Mouse (Mus musculus) c-Kit-positive CD71-negative TER-119-negative erythroid progenitor cells, embryonic 14.5 days (primary cell): Measurements from ENCODE around the gene Rai1.

Experiments used
- DNase-seq: peaks from one replicate; pipeline ENCODE4 v3.0.0-alpha.2; 2013; ENCODE audit warnings: low read depth

Gene Rai1

DNA sequence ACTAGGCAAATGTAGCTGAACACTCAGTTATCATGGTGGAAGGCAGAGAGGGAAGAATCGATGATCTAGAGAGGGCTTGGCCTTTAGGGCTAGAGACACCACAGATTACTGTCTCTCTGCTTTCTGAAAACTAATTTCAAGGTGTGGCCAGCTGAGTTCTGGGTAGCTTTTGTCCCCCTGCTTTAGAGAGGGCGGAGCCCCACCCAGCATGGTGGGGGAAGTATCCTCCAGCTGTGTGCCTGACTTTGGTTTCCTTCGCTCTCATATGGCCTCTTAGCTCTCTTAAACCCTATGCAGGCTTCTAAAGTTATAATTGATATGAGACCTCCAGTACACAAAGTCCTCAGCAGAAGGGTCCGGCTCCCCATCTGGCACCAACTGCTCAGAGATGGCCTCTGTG, 58.5 kb downstream of the Rai1 start:
- DNase-seq: no peak

DNA sequence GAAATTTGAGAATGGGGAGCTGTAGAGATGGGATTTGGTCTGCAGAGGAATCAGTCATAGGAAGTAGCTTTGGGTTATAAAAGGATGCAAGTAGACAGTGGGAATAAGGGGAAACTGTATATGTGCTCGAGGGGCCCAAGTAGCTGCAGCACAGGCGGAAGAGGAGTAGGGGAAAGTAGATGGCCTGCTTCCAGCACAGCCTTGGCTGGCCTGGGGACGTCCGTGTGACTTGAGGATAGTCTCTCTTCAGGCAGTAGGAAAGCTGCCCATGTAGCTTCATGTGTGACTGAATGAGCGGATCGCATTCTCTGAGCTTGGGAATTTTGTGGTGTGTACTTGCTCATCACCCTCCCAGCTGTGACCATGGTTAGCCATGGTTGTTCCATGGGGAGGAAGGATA, 59.6 kb downstream of the Rai1 start:
- DNase-seq: no peak

DNA sequence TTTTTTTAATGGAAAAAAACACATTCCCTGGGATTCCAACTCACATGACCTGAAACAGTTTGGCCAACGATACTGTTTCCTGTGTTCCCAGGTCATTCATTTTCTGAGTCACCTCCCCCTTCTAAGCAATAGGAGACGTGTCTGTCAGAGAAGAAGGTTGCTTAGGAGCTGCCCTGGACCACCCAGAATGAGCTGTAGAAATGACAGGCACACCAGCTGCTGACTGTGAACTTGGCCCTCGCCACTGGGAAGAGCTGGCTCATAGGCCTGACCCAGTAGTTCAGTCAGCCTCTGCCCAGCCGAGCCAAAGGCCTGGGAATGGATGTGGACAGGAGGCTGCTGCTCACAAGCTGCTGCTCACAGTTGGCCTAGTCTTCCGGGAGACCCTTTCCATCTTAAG, 60.3 kb downstream of the Rai1 start:
- DNase-seq: no peak

DNA sequence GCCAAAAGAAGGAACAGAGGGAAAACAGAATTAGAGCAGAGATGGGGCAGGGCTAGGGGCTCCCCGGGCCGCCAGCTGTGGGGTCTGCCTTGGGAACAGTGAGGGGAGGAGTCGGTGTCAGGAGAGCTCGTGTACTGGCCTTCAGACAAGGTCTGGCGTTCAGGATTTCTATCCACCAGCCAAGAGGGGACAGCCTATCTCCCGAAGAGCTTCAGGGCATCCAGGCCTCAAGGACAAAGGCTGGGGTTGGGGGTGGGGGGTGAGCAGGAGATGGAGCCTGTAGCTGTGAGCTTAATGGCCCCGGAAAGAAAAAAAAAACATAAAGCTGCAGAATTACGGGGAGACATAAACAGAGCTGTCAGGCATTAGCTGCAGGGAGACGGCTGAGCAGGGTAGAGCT, 64.0 kb downstream of the Rai1 start:
- DNase-seq: no peak

DNA sequence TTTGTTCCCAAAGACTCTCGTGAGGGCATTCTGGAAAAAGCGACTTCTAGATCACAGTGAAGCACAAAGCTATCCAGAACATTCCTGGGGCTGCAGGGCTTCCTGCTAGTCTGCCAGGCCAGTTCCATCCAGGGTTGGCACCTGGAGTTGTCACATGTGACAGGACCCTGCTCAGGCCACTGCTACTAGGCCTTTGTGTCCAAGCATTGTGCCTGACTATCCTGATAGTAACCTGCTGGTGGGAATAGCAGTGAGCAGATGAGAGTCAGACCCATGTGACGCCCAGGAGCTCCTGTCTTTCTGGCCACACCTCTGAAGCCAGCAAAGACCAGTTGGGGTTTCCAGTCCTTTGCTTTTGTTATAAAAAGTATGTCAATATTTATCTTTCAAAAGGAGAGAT, 67.3 kb downstream of the Rai1 start:
- DNase-seq: no peak

DNA sequence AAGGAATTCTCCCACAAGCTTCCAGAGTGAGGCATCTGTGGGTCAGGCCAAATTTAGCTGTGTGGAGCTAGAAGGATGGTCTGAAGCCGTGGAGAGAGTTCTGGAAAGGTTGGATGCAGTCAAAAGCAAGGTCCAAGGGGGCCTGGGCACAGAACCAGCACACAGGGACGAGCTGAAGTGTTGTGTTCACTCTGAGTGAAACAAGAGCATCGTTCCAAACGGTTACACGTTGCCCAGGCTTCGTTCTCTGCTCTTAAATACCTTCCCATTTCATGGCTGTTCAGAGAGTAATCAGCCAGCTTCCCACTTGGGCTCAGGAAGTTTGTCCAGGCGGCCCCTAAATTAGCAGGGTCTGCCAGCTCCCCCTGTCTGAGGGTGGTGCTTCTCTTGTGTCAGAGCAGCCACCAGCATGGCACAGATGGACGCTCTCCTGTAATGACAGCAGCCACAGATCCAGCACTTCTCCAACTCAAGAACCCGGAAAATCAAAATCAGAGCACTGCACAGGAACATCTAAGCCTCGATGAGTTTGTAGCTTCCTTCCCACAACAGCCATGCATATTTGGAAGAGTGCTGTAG, 68.9 kb downstream of the Rai1 start:
- DNase-seq: no peak

DNA sequence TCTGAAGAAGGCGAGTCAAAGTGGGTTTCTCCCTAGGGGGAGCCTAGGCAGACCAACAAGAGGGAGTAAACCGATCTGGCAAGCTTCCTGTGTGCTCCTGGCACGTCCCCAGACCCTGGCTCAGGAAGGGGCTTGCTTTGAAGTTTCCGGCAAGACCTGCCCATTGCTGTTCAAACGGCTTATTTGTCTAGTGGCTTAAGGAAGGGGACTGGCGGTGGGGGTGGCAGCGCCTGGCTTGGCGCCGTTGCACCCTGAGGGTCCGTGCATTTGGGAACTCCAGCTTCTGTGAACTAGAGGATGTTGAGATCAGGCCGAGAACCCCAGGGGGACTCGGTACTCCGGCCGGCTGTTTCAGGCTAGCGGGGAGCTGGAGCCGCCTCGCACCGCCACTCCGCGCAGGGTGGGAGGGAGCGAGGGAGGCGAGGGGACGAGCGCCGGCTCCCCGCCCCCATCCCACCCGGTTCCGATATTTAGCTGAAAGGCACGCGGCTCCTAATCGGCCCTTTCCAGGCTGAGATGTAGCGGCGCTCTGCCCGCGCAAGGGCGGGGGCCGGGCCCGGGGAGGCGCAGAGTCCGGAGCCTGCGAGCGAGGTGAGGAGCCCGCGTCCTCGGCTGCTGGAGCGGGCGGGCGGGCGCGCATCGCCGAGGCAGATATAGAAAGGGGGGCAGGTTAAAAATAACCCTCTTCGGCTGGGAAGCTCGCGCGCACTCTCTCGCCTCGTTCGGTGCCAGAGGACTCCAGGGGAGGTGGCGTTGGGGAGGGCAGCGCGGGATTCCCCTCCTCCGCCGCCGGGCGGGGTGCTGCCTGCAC, 70.8 kb downstream of the Rai1 start:
- no peak for DNase-seq

DNA sequence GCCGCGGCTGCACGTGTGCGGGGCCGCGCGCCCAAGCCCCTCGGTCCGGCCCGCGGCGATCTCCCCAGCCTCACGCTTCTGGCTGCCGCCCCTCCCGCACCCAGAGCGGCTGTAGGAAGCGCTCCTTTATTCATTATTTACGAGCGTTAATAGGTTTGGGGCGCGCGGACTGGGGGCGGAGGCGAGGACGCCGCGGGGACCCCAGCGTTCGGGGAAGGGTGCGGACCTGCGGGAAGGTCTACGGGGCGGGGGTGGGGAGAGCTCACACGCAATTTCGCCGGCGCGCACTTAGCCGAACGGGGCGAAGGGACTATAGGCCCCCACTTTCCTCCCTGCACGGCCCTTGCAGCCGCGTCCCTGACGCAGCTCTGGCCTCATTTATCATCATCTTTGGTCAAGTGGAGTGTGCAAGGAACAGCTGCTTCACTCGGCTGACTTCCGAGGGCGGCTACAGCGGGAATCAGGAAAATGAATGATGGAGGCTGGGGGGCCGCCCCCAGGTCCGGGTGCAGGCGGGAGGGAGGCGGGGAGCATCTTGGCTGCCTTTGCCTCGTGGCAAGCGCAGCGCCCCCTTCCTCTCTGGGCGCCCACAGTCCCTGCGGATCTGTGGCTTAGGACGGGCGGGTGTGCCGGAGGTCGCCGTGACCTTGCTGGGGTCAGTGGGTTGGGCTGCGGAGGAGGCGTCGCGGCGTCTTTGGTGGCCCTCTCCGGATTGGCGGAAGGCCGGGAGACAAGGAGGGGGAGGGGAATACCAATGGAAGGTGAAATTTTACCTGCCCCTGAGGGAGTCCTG, 71.6 kb downstream of the Rai1 start:
- DNase-seq: no peak

DNA sequence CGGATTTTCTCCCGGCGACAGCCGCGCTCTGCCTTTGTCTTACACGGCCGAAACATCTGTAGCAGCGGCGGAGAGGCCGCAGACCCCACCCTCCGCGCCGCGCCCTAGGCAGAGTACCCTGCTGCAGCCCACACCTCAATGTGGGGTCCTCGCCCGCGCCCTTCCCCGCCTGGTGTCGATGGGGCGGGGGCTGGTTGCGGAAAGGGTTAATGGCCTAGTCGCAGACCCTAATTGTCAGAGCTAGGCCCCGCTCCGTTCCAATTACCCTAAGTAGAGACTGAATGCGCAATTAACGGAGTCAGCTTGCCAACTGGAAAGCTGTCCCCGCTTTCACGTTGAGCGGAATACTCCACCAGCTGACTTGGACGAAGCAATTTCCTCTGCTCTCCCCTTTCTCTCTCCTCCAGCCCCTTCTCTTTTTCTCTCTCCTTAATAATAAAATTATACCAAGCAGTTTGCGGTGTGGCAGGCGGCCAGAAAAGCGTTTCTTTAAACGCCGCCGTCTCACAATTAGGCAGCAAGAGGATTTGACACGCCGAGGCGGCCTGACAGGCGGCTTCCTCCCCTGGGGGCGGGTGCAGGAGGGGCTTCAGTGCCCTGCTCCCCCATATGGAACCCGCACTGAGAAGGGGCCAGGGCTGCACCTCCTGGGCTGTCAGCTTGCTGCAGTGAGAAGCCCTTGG, 72.3 kb downstream of the Rai1 start:
- no peak for DNase-seq

DNA sequence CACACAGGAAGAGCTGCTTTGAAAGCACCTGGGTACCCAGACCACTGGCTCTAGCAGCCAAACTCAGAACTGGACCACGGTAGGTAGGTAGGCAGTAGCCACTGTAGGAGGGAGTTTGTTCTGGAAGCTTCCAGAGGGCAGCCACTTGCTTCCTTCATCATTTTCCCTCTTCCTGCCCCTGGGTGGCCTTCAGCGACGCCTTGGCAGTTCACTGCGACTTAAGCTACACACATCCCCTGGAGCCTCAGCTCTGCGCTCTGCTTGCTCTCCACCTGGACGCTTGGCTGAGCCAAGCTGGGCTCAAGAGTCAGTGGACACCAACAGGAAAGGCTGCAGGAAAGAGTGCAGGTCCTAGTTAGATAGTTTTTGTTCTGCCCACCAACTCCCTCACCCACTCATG, 73.2 kb downstream of the Rai1 start:
- DNase-seq: no peak

DNA sequence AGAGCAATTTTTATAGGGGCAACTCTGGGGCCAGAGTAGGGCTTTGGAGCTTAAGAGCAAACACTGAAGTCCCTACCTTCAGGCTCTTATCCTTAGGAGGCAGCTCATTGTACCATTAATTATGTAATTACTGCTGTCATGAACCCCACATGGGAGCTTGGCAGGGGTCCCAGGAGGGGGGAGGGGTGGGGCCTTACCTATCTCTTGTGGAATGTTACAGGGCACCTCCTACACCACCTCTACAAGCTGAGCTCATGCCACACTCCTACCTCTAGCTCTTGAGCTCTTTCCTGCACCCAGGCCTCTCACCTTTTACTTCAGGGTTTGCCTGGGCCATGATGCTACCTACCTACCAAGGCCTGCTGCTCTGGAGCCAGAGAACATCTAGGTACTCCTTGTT, 73.7 kb downstream of the Rai1 start:
- no peak for DNase-seq

DNA sequence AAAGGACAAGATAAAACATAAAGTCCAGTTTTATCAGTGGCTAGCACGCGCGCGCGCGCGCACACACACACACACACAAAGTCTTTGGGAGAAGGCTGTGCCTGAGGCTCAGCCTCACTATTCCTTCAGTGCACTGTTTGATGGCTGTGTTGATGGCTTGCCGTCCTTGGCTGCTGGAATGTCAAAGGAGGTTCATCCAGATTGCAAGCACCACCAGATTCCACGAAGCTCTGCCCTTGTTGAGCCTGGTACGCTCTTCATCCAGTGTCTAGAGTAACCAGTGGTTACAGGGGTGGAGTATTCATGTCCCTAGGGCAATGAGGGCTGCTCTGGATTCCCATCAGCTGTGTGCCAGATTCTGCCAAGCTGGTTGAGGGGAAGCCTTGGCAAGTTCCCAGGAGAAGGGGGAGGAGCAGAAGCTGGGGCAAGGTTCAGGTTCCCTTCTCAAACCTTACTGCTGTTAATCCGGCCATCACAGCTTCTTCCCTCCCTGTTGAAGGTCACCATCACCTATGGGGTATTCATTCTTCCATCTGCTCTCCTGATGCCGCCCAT, 77.4 kb downstream of the Rai1 start:
- DNase-seq: no peak

DNA sequence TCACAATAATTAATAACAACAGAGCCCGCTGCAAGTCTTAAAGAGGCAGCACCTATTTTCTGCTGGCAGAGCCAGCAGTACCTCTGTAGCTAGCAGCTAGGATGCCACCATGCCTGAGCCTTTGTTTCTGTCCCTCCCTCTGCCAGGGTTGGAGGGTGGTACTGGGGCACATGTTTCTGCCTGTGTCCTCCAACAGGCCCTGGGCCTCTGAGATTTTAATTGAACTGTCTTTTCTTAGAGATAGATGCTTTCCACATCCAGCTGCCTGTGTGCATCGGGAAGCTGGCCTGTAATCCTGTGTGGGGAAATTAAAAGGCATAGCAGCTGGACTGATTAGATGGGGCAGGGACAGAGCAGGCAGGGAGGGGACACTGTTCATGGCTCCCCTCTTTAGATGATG, 77.9 kb downstream of the Rai1 start:
- no peak for DNase-seq

DNA sequence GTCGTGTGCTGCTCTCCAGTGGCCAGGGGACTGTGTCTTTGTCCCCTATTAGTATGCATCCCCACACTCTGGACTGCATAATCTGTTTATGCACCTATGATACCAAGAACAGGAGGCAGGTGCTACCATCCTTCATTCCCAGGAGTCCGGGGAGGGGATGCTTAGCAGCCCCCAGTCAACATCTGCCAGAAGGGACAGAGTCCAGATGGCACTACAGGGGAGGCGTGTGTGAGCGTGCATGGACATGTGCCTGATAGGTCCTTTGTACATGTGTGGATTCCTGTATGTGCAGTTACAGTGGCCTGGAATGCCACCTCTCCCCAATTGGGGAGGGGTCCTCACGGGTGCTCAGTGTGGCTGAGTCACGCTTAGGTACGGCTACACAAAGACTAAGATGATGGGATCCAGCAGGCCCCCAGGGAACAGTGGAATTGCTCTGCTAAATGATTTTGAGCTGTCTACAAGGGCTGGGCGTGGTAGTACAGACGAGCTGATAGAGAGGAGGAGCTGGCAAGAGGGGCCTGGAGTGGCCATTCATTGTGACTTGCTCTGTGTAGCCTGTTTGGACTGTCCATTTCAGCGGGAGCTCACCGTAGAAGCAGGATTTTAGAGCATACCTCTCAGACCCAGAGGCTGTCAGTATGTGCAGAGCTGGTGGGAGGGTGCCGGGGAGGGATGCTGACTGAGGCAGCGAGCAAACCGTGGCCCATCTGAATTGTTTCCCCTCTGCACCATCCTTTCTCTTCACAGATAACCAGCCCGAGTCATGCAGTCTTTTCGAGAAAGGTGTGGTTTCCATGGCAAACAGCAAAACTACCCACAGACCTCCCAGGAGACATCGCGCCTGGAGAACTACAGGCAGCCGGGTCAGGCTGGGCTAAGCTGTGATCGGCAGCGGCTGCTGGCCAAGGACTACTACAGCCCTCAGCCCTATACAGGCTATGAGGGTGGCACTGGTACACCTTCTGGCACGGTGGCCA, 79.8 kb downstream of the Rai1 start:
- no peak for DNase-seq

DNA sequence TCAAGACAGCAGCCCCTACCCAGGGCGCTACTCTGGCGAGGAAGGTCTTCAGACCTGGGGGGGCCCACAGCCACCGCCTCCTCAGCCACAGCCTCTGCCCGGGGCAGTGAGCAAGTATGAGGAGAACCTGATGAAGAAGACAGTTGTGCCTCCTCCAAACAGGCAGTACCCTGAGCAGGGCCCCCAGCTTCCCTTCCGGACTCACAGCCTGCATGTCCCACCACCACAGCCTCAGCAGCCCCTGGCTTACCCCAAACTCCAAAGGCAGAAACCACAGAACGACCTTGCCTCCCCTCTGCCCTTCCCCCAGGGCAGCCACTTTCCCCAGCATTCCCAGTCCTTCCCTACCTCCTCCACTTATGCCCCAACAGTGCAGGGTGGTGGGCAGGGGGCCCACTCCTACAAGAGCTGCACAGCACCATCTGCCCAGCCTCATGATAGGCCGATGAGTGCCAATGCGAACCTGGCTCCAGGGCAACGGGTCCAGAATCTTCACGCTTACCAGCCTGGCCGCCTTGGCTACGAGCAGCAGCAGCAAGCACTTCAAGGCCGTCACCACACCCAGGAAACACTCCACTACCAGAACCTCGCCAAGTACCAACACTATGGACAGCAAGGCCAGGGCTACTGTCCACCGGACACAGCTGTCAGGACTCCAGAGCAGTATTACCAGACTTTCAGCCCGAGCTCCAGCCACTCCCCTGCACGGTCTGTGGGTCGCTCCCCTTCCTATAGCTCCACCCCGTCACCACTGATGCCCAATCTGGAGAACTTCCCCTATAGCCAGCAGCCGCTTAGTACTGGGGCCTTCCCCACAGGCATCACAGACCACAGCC, 80.8 kb downstream of the Rai1 start:
- DNase-seq: no peak

DNA sequence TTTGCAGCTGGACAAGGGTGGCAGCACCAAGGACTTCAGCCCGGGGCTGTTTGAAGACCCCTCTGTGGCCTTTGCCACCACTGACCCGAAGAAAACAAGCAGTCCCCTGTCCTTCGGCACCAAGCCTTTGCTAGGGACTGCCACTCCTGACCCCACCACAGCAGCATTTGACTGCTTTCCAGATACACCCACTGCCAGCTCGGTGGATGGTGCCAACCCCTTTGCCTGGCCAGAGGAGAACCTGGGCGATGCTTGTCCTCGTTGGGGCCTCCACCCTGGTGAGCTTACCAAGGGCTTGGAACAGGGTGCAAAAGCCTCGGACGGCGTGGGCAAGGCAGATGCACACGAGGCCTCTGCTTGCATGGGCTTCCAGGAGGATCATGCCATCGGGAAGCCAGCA, 82.3 kb downstream of the Rai1 start:
- no peak for DNase-seq

DNA sequence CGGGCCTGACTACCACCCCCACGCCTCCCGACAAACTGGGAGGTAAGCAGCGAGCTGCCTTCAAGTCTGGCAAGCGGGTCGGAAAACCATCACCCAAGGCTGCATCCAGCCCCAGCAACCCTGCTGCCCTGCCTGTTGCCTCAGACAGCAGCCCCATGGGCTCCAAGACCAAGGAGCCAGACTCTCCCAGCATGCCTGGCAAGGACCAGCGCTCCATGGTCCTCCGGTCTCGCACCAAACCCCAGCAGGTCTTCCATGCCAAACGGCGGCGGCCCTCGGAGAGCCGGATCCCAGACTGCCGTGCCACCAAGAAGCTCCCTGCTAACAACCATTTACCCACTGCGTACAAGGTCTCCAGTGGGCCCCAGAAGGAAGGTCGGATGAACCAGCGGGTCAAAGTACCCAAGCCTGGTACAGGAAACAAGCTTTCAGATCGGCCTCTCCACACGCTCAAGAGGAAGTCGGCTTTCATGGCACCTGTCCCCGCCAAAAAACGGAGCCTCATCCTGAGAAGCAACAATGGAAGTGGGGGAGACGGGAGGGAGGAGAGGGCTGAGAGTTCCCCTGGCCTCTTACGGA, 83.6 kb downstream of the Rai1 start:
- DNase-seq: no peak

DNA sequence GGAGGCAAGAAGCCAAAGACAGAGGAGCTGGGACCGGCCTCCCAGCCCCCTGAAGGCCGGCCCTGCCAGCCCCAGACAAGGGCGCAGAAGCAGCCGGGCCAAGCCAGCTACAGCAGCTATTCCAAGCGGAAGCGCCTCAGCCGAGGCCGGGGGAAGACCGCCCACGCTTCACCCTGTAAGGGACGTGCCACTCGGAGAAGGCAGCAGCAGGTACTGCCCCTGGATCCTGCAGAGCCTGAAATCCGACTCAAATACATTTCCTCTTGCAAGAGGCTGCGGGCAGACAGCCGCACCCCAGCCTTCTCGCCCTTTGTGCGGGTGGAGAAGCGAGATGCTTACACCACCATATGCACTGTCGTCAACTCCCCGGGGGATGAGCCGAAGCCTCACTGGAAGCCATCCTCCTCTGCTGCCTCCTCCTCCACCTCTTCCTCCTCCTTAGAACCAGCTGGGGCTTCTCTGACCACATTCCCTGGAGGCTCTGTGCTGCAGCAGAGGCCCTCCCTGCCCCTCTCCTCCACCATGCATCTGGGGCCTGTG, 84.8 kb downstream of the Rai1 start:
- DNase-seq: no peak

DNA sequence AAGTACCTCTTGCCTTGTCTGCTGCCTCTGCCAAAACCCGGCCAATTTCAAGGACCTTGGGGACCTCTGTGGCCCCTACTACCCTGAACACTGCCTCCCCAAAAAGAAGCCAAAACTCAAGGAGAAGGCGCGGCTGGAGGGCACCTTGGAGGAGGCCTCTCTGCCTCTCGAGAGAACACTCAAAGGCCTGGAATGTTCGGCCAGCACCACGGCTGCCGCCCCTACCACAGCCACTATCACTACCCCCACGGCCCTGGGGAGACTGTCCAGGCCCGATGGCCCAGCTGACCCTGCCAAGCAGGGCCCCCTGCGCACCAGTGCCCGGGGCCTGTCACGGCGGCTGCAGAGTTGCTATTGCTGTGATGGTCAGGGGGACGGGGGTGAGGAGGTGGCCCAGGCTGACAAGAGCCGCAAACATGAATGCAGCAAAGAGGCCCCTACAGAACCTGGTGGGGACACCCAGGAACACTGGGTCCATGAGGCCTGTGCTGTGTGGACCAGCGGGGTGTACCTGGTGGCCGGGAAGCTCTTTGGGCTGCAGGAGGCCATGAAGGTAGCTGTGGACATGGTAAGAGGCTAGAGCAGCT, 85.3 kb downstream of the Rai1 start:
- no peak for DNase-seq
